Mouse (Mus musculus) heart, adult 2 months (tissue): ENCODE results near the gene Ppp2r1b.

Experiments used
- CTCF ChIP-seq: fragments of 200-600 bp; IDR thresholded peaks from 2 replicates; pipeline ENCODE4 v1.8.1; 2022; ENCODE audit warnings: antibody characterized with exemption, mild to moderate bottlenecking, moderate library complexity
- EP300 ChIP-seq: fragments of 200-500 bp; IDR thresholded peaks from 2 replicates; pipeline ENCODE4 v1.6.1; 2011; ENCODE audit warnings: low read depth, low read length, control low read depth; ENCODE audit not compliant: insufficient read depth
- POLR2A ChIP-seq: fragments of 200-500 bp; IDR thresholded peaks from 2 replicates; pipeline ENCODE4 v1.6.1; 2011; ENCODE audit warnings: mild to moderate bottlenecking, low read depth, low read length, control low read depth; ENCODE audit not compliant: insufficient read depth

- TF ChIP-seq EP300 (no peak), POLR2A (no peak), CTCF (no peak)
These were observed 10.1 kb downstream of the Ppp2r1b start for GRCm38 (mm10) chr9:50855133-50855766.
